Mouse (Mus musculus): ENCODE results near the gene Ugt1a9. TPM values are rescaled to one million over a fixed set of nuclear protein-coding genes. Genes with fewer than 3 reads are reported as not detected.

Ugt1a9 gene
- polyA plus RNA-seq, 1 experiment from 2014 or later: 0.10 TPM

GRCm38 (mm10) chr1:88179657-88180056 lies 109.1 kb downstream of the Ugt1a9 start:
- Histone ChIP-seq H3K4me3 (ENCODE audit: inconsistent target) (no peak overlapping the region), H3K36me3 (ENCODE audit: inconsistent target) (no peaks in the 10 kb centered on the region), H3K79me2 (ENCODE audit: inconsistent target) (peaks cover 33% of the 10 kb centered on the region; the same call in 1 of the 2 replicates), H3K27ac (no peak overlapping the region)
- WGBS (ENCODE audit: missing documents): 100% methylated on average over 1 of the region's 1 CpGs

GRCm38 (mm10) chr1:88186325-88186935 lies 115.8 kb downstream of the Ugt1a9 start:
- H3K4me3 ChIP-seq (ENCODE audit: inconsistent target): no peak overlapping the region
- 93% methylated on average over 5 of the region's 5 CpGs for WGBS (ENCODE audit: missing documents)
- H3K79me2 ChIP-seq (ENCODE audit: inconsistent target): peaks cover 58% of the 10 kb centered on the region; the same call in 1 of the 2 replicates
- H3K36me3 ChIP-seq (ENCODE audit: inconsistent target): no peaks in the 10 kb centered on the region
- H3K27ac ChIP-seq: no peak overlapping the region

GRCm38 (mm10) chr1:88192136-88192535 lies 121.5 kb downstream of the Ugt1a9 start:
- no peak overlapping the region for H3K27ac ChIP-seq
- H3K4me3 ChIP-seq (ENCODE audit: inconsistent target): no peak overlapping the region
- 94% methylated on average over 3 of the region's 3 CpGs for WGBS (ENCODE audit: missing documents)
- no peaks in the 10 kb centered on the region for H3K36me3 ChIP-seq (ENCODE audit: inconsistent target)
- peaks cover 10% of the 10 kb centered on the region; the same call in 1 of the 2 replicates for H3K79me2 ChIP-seq (ENCODE audit: inconsistent target)

GRCm38 (mm10) chr1:88195687-88196086 lies 125.1 kb downstream of the Ugt1a9 start:
- Histone ChIP-seq H3K36me3 (ENCODE audit: inconsistent target) (no peaks in the 10 kb centered on the region), H3K27ac (no peak overlapping the region), H3K4me3 (ENCODE audit: inconsistent target) (no peak overlapping the region), H3K79me2 (ENCODE audit: inconsistent target) (no peaks in the 10 kb centered on the region; the same call in 1 of the 2 replicates)
- WGBS (ENCODE audit: missing documents): 100% methylated on average over 1 of the region's 1 CpGs

DNA sequence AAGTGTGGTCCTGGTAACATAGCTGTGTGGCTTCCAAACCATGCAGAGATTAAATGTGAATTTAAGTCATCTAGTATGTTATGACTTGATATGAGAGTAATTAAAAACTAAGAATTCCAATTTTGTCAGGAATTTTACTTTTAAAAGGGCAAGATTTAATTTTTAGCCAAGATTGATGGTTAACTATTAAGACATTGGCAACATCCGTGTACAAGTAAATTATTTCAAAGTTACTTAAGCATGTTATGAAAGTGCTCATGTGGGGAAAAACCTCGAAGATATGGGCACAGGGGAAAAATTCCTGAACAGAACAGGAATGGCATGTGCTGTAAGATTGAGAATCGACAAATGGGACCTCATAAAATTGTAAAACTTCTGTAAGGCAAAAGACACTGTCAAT lies 126.8 kb downstream of the Ugt1a9 start:
- 83% methylated on average over 3 of the region's 3 CpGs for WGBS (ENCODE audit: missing documents)
- Histone ChIP-seq H3K4me3 (ENCODE audit: inconsistent target) (no peak overlapping the region), H3K36me3 (ENCODE audit: inconsistent target) (no peaks in the 10 kb centered on the region), H3K79me2 (ENCODE audit: inconsistent target) (no peaks in the 10 kb centered on the region; the same call in 1 of the 2 replicates), H3K27ac (no peak overlapping the region)

GRCm38 (mm10) chr1:88199996-88200395 lies 129.4 kb downstream of the Ugt1a9 start:
- Histone ChIP-seq H3K79me2 (ENCODE audit: inconsistent target) (no peaks in the 10 kb centered on the region; the same call in 1 of the 2 replicates), H3K36me3 (ENCODE audit: inconsistent target) (no peaks in the 10 kb centered on the region)
- WGBS (ENCODE audit: missing documents): 95% methylated on average over 2 of the region's 2 CpGs

DNA sequence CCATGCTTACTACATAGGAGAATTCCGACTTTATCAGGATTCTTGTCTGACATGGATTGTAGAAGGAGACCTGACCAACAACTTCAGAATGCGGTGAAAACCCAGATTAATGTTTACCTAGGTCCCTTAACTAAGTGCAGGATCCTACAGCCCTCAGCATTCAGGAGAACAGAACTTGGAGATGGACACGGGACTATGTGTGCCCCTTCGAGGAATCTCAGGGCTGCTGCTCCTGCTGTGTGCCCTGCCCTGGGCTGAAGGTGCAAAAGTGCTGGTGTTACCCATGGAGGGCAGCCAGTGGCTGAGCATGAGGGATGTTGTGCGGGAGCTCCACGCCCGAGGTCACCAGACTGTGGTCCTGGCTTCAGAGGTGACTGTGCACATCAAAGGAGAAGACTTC lies 129.9 kb downstream of the Ugt1a9 start, which contains the start of gene Ugt1a2:
Ugt1a2 (plus strand) TSS at position 146 of the 400 bp plus-strand sequence.
- Histone ChIP-seq H3K36me3 (ENCODE audit: inconsistent target) (no peaks in the 10 kb centered on the region), H3K27ac (no peak within 1 kb of the TSS), H3K79me2 (ENCODE audit: inconsistent target) (no peaks in the 10 kb centered on the region; the same call in 1 of the 2 replicates), H3K4me3 (ENCODE audit: inconsistent target) (no peak within 1 kb of the TSS)
- WGBS (ENCODE audit: missing documents): 97% methylated on average over 7 of the region's 7 CpGs

More at GRCm38 (mm10) chr1:88199996-88200395, 129.4 kb downstream of the Ugt1a9 start:
- Histone ChIP-seq H3K27ac (no peak overlapping the region), H3K4me3 (ENCODE audit: inconsistent target) (no peak overlapping the region)

DNA sequence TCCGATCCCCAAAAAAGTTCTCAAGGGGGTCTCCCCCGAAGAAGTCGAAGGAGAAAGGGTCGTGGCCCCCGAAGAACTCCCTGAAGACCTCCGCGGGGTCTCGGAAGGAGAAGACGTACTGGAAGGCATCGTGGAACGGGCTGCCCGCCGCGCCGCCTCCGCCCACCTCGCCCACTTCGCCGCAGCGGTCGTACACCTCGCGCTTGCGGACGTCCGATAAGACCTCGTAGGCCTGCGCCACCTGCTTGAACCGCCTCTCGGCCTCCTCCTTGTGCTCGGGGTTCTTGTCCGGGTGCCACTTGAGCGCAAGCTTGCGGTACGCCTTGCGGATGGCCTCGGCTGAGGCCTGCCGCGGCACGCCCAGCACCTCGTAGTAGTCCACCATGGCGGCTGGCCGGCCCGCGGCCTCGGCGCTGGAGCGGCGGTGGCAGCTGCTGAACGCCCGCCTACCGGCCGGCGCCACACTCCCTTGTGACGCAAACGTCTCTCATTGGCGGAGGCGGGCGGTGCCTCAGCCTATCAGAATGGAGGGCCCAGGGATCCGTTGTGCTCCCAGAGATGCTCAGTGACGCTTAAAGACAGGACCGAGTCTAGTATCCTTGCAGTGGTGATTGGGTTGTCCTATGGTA lies 134.8 kb downstream of the Ugt1a9 start, which contains the start of gene Dnajb3:
Dnajb3 (minus strand) TSS at position 489 of the 629 bp plus-strand sequence.
- 36% methylated on average over 58 of the region's 62 CpGs for WGBS (ENCODE audit: missing documents)
- no peaks in the 10 kb centered on the region; the same call in 1 of the 2 replicates for H3K79me2 ChIP-seq (ENCODE audit: inconsistent target)
- H3K36me3 ChIP-seq (ENCODE audit: inconsistent target): no peaks in the 10 kb centered on the region
- no peak within 1 kb of the TSS for H3K27ac ChIP-seq
- no peak within 1 kb of the TSS for H3K4me3 ChIP-seq (ENCODE audit: inconsistent target)

DNA sequence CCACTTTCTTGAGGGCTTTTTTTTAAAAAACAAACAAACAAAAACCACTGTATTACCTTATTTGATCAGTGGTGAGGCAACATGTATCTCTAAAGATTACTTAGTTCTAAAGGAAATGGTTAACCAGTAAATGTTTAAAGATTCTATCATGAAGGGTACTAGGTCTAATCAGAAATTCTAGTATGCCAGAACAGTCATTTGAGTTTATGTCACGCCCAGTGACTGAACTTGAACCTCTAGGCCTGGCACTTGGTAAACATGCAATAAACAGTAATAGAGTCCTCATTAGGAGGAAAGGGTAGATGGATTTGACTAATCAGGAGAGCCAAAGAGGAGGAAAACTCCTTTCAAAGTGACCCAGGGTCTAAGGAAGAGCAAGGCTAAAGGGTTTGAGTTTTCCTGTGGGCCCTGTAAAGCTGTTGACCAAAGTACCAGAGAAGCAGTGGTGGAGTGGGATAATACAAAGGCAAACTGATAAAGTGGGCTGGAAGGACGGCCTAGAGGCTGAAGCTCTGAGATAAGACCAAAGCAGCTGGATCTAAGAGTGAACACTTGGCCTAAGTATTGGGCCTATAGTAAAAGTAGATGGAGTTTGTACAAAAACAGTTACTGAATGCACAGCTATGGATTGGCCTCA lies 136.4 kb downstream of the Ugt1a9 start:
- Histone ChIP-seq H3K4me3 (ENCODE audit: inconsistent target) (no peak overlapping the region), H3K27ac (no peak overlapping the region), H3K36me3 (ENCODE audit: inconsistent target) (no peaks in the 10 kb centered on the region), H3K79me2 (ENCODE audit: inconsistent target) (no peaks in the 10 kb centered on the region; the same call in 1 of the 2 replicates)
- 91% methylated on average over 2 of the region's 2 CpGs for WGBS (ENCODE audit: missing documents)

DNA sequence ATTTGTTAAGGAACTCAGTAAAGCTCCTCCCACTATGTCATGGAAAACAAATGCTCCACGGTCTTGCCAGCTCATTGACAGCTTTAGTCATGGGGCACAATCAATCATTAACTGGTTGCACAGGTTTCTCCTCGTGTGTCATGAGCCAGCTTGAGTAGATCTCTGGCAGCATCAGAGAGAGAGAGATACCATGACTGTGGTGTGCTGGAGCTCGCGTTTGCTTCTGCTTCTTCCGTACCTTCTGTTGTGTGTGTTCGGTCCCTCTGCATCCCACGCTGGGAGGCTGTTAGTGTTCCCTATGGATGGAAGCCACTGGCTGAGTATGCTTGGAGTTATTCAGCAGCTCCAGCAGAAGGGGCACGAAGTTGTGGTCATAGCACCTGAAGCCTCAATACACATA lies 141.2 kb downstream of the Ugt1a9 start, which contains the start of gene Ugt1a1:
Ugt1a1 (plus strand) TSS at position 148 of the 400 bp plus-strand sequence.
- H3K27ac ChIP-seq: no peak within 1 kb of the TSS
- no peak within 1 kb of the TSS for H3K4me3 ChIP-seq (ENCODE audit: inconsistent target)
- no peaks in the 10 kb centered on the region for H3K36me3 ChIP-seq (ENCODE audit: inconsistent target)
- no peaks in the 10 kb centered on the region; the same call in 1 of the 2 replicates for H3K79me2 ChIP-seq (ENCODE audit: inconsistent target)
- 72% methylated on average over 8 of the region's 8 CpGs for WGBS (ENCODE audit: missing documents)

- Histone ChIP-seq H3K79me2 (ENCODE audit: inconsistent target) (no peaks in the 10 kb centered on the region), H3K27ac (no peak overlapping the region), H3K4me3 (ENCODE audit: inconsistent target) (no peak overlapping the region), H3K36me3 (ENCODE audit: inconsistent target) (no peaks in the 10 kb centered on the region)
- 63% methylated on average over 8 of the region's 8 CpGs for WGBS (ENCODE audit: missing documents)
Observed at GRCm38 (mm10) chr1:88212341-88213045, 141.9 kb downstream of the Ugt1a9 start.

- 75% methylated on average over 1 of the region's 1 CpGs for WGBS (ENCODE audit: missing documents)
- no peaks in the 10 kb centered on the region for H3K36me3 ChIP-seq (ENCODE audit: inconsistent target)
- H3K79me2 ChIP-seq (ENCODE audit: inconsistent target): no peaks in the 10 kb centered on the region
- H3K4me3 ChIP-seq (ENCODE audit: inconsistent target): no peak overlapping the region
- H3K27ac ChIP-seq: no peak overlapping the region
Observed at GRCm38 (mm10) chr1:88213061-88213460, 142.5 kb downstream of the Ugt1a9 start.

GRCm38 (mm10) chr1:88213766-88214461 lies 143.3 kb downstream of the Ugt1a9 start:
- no peak overlapping the region for H3K27ac ChIP-seq
- no peaks in the 10 kb centered on the region for H3K36me3 ChIP-seq (ENCODE audit: inconsistent target)
- WGBS (ENCODE audit: missing documents): 81% methylated on average over 2 of the region's 2 CpGs

GRCm38 (mm10) chr1:88214462-88214952 lies 143.9 kb downstream of the Ugt1a9 start:
- Histone ChIP-seq H3K79me2 (ENCODE audit: inconsistent target) (no peaks in the 10 kb centered on the region), H3K27ac (no peak overlapping the region)

More at GRCm38 (mm10) chr1:88213766-88214461, 143.3 kb downstream of the Ugt1a9 start:
- no peaks in the 10 kb centered on the region for H3K79me2 ChIP-seq (ENCODE audit: inconsistent target)
- no peak overlapping the region for H3K4me3 ChIP-seq (ENCODE audit: inconsistent target)

More at GRCm38 (mm10) chr1:88214462-88214952, 143.9 kb downstream of the Ugt1a9 start:
- Histone ChIP-seq H3K36me3 (ENCODE audit: inconsistent target) (no peaks in the 10 kb centered on the region), H3K4me3 (ENCODE audit: inconsistent target) (no peak overlapping the region)
- WGBS (ENCODE audit: missing documents): 84% methylated on average over 2 of the region's 2 CpGs

Data from macrophage (primary cell).